In genomic region chr7:117616277-117616676, GRCm38 (mm10) we compare ENCODE assay signal across 13 mouse cellular contexts.
DNase-seq lines count a peak whose midpoint lies in the region; ATAC-seq and TF ChIP-seq lines count a peak whose summit lies in the region.
"Had no signal": no experiment of that assay in that cellular context is flagged by ENCODE, and none has a peak within 500 bp of the region (broad histone marks: within the 10 kb centered on the region; RNA-seq: fewer than 3 reads in every experiment).

No protein-coding gene starts in this region.

- no peak for ATAC-seq in hindbrain, embryonic 11.5 days (ENCODE audit: low FRiP score)
- ATAC-seq in hindbrain, postnatal 0 days, result no peak
- no peak for ATAC-seq in limb, embryonic 14.5 days (ENCODE audit: low FRiP score, low read depth)
- ATAC-seq in midbrain, embryonic 11.5 days (ENCODE audit: low FRiP score), result no peak
- ATAC-seq in megakaryocyte, adult 5-6 weeks (ENCODE audit: poor library complexity, severe bottlenecking), result no peak

- H3K27me3 ChIP-seq in hindbrain, embryonic 11.5 days (ENCODE audit: control insufficient read depth, insufficient read depth, low read length), result no peaks in the 10 kb centered on the region
- H3K27me3 ChIP-seq in hindbrain, postnatal 0 days (ENCODE audit: insufficient read depth, low read length), result no peaks in the 10 kb centered on the region
- no peaks in the 10 kb centered on the region for H3K27me3 ChIP-seq in limb, embryonic 14.5 days (ENCODE audit: control insufficient read depth, insufficient read depth, low read length)
- H3K27me3 ChIP-seq in midbrain, embryonic 11.5 days (ENCODE audit: control insufficient read depth, insufficient read depth, low read length), result peaks cover 24% of the 10 kb centered on the region
- H3K27me3 ChIP-seq: embryonic facial prominence, embryonic 15.5 days; heart, embryonic 13.5 days had no signal

- no peak overlapping the region for H3K4me2 ChIP-seq in hindbrain, embryonic 11.5 days (replicated peaks; ENCODE audit: low read depth, low read length)
- no peak overlapping the region for H3K4me2 ChIP-seq in hindbrain, postnatal 0 days (ENCODE audit: low read depth, low read length)
- no peak overlapping the region for H3K4me2 ChIP-seq in limb, embryonic 14.5 days (replicated peaks; ENCODE audit: low read depth, low read length, severe bottlenecking)
- H3K4me2 ChIP-seq in midbrain, embryonic 11.5 days, result no peak overlapping the region
- H3K4me2 ChIP-seq: embryonic facial prominence, embryonic 15.5 days; heart, embryonic 13.5 days had no signal

- peaks cover 4% of the 10 kb centered on the region; the same call in 1 of the 2 replicates for H3K4me1 ChIP-seq in hindbrain, embryonic 11.5 days (replicated peaks; ENCODE audit: control insufficient read depth, insufficient read depth, low read length)
- H3K4me1 ChIP-seq in hindbrain, postnatal 0 days (ENCODE audit: insufficient read depth, low read length), result no peaks in the 10 kb centered on the region; the same call in 1 of the 2 replicates
- no peaks in the 10 kb centered on the region for H3K4me1 ChIP-seq in limb, embryonic 14.5 days (ENCODE audit: control insufficient read depth, insufficient read depth, low read length)
- H3K4me1 ChIP-seq in midbrain, embryonic 11.5 days (ENCODE audit: control insufficient read depth, insufficient read depth, low read length), result peaks cover 22% of the 10 kb centered on the region
- H3K4me1 ChIP-seq: embryonic facial prominence, embryonic 15.5 days; heart, embryonic 13.5 days had no signal

- H3K9ac ChIP-seq in hindbrain, embryonic 11.5 days (ENCODE audit: low read depth, low read length), result no peak overlapping the region
- no peak overlapping the region for H3K9ac ChIP-seq in hindbrain, postnatal 0 days (replicated peaks; ENCODE audit: low read length)
- no peak overlapping the region for H3K9ac ChIP-seq in limb, embryonic 14.5 days (ENCODE audit: low read depth, low read length, severe bottlenecking)
- no peak overlapping the region for H3K9ac ChIP-seq in midbrain, embryonic 11.5 days (ENCODE audit: low read length)
- H3K9ac ChIP-seq: embryonic facial prominence, embryonic 15.5 days; heart, embryonic 13.5 days had no signal

- no peak overlapping the region for H3K27ac ChIP-seq in hindbrain, embryonic 11.5 days (ENCODE audit: low read depth, low read length)
- H3K27ac ChIP-seq in hindbrain, postnatal 0 days, result no peak overlapping the region
- no peak overlapping the region for H3K27ac ChIP-seq in limb, embryonic 14.5 days (replicated peaks; ENCODE audit: low read depth, low read length)
- no peak overlapping the region for H3K27ac ChIP-seq in midbrain, embryonic 11.5 days (ENCODE audit: low read depth, low read length)
- H3K27ac ChIP-seq: embryonic facial prominence, embryonic 15.5 days; heart, embryonic 13.5 days had no signal

- H3K36me3 ChIP-seq in hindbrain, embryonic 11.5 days (ENCODE audit: control insufficient read depth, insufficient read depth, low read length), result no peaks in the 10 kb centered on the region
- H3K36me3 ChIP-seq in hindbrain, postnatal 0 days (ENCODE audit: insufficient read depth, low read length), result no peaks in the 10 kb centered on the region
- H3K36me3 ChIP-seq in limb, embryonic 14.5 days (ENCODE audit: control insufficient read depth, insufficient read depth, low read length), result no peaks in the 10 kb centered on the region
- no peaks in the 10 kb centered on the region for H3K36me3 ChIP-seq in midbrain, embryonic 11.5 days (ENCODE audit: control insufficient read depth, insufficient read depth, low read length)
- H3K36me3 ChIP-seq: embryonic facial prominence, embryonic 15.5 days; heart, embryonic 13.5 days had no signal

- no peaks in the 10 kb centered on the region for H3K9me3 ChIP-seq in hindbrain, embryonic 11.5 days (ENCODE audit: control insufficient read depth, low read length)
- no peaks in the 10 kb centered on the region for H3K9me3 ChIP-seq in hindbrain, postnatal 0 days (ENCODE audit: low read length)
- H3K9me3 ChIP-seq in limb, embryonic 14.5 days (ENCODE audit: control insufficient read depth, low read length), result no peaks in the 10 kb centered on the region
- no peaks in the 10 kb centered on the region for H3K9me3 ChIP-seq in midbrain, embryonic 11.5 days (ENCODE audit: control insufficient read depth, low read length)
- H3K9me3 ChIP-seq: embryonic facial prominence, embryonic 15.5 days; heart, embryonic 13.5 days had no signal

- H3K4me3 ChIP-seq in hindbrain, embryonic 11.5 days (ENCODE audit: low read depth, low read length), result no peak overlapping the region
- no peak overlapping the region for H3K4me3 ChIP-seq in hindbrain, postnatal 0 days (ENCODE audit: low read length)
- H3K4me3 ChIP-seq in limb, embryonic 14.5 days (replicated peaks; ENCODE audit: low read length), result no peak overlapping the region
- no peak overlapping the region for H3K4me3 ChIP-seq in midbrain, embryonic 11.5 days (ENCODE audit: low read depth, low read length)
- H3K4me3 ChIP-seq: embryonic facial prominence, embryonic 15.5 days; heart, embryonic 13.5 days had no signal

- no peak for TF ChIP-seq CTCF in hindbrain, postnatal 0 days (IDR thresholded peaks at IDR 0.05; ENCODE audit: low read depth)
- TF ChIP-seq CTCF in brain, embryonic 14.5 days (IDR thresholded peaks at IDR 0.05; ENCODE audit: borderline replicate concordance, extremely low read depth, insufficient read depth, insufficient read length), result no peak

- 74% methylated on average over 5 of the region's 5 CpGs for WGBS in hindbrain, embryonic 11.5 days
- WGBS in hindbrain, postnatal 0 days, result 66% methylated on average over 5 of the region's 5 CpGs
- 50% methylated on average over 5 of the region's 5 CpGs for WGBS in limb, embryonic 14.5 days
- WGBS in midbrain, embryonic 11.5 days, result 85% methylated on average over 5 of the region's 5 CpGs

- TF ChIP-seq POLR2A in brain, embryonic 14.5 days (IDR thresholded peaks at IDR 0.05; ENCODE audit: borderline replicate concordance, extremely low read depth, insufficient read depth, insufficient read length, poor library complexity, severe bottlenecking), result no peak
- no peak for TF ChIP-seq POLR2A in limb, embryonic 14.5 days (IDR thresholded peaks at IDR 0.05; ENCODE audit: borderline replicate concordance, extremely low read depth, insufficient read depth, insufficient read length)

- DNase-seq in hindbrain, embryonic 11.5 days (ENCODE audit: low spot score), result peak; percentile 29
- DNase-seq in hindbrain, postnatal 0 days (ENCODE audit: low spot score), result no peak
- peak; percentile 32 for DNase-seq in 416B (ENCODE audit: low read depth)
- peak; percentile 42 for DNase-seq in brain, embryonic 14.5 days (ENCODE audit: low read depth)
- peak; percentile 14 for DNase-seq in limb, embryonic 14.5 days (ENCODE audit: low spot score)
- DNase-seq in right cerebral cortex, postnatal 10 days (ENCODE audit: low spot score in 2 of 2), result no peak
- no peak for DNase-seq in midbrain, embryonic 11.5 days (ENCODE audit: low spot score, missing footprints)
- DNase-seq: adrenal gland, adult 2 months; cerebellum, adult 11-12 months; kidney, adult 9 months had no signal

Comparison
In these comparisons a context has a peak if more than half of its experiments do, and no peak if none do; other contexts are left out.
1. DNase-seq: peak in hindbrain, embryonic 11.5 days (single experiment), 416B (single experiment), brain, embryonic 14.5 days (single experiment) and limb, embryonic 14.5 days (single experiment); none in hindbrain, postnatal 0 days (single experiment), right cerebral cortex, postnatal 10 days (0 of 2) and midbrain, embryonic 11.5 days (single experiment).